Mouse (Mus musculus): ENCODE results near the gene Gm28048.

Gene Gm28048

DNA sequence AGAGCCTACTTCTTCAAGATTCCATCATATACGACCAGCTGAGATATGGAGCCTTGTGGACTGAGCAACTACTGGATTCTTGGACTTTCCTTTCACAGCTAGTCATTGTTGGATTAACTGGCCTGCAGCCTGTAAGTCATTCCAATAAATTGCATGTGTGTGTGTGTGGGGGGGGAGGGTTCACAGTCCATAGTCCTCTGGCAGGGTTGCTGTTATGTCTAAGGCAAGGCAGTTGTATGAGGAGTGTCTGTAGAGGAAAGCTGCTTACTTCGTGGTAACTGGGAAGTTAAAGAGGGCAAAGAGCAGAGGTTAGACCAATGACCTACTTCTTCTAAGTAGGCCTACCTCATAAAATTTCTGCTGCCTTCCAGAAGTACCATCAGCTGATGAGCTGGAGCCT, 98.2 kb downstream of the Gm28048 start:
- DNase-seq, result no peak

DNA sequence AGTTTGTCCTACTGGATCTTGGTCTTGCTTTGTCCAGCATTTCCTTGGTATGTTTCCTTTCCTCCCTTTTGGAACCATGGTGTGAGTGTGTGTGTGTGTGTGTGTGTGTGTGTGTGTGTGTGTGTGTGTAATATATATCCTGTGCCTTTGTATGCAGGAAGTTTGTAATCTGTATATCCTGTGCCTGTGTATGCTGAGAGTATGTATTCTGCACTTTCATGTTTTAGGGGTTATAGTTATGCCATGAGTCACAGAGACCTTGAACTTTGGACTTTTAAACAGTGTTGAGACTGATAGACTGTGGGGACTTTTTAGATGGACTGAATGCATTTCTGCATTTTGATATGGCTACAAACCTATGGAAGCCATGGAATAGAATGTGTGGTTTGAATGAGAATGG, 99.0 kb downstream of the Gm28048 start:
- no peak for DNase-seq

GRCm38 (mm10) chr11:22880383-22881172, 101.3 kb downstream of the Gm28048 start:
- no peak for DNase-seq

DNA sequence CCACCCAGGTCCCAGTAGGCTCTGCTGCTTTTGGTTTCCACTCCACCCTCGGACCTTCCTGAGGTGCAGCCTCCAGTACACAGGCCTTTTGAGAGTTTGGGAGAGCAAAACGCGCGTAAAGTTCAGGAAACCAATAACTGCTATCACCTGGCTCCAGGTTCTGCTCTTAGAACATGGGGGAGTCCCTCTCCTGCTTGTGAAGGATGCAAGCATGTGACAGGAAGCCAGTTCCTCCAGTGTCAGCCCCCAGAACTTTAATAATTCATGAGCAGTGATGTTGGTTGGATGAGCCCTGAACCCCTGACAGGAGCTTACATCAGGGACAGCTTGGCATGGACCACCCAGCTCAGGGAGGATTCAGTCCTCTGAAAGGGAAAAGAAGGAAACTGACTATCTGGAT, 102.2 kb downstream of the Gm28048 start:
- no peak for DNase-seq

GRCm38 (mm10) chr11:22876680-22877330, 105.1 kb downstream of the Gm28048 start:
- no peak for DNase-seq

DNA sequence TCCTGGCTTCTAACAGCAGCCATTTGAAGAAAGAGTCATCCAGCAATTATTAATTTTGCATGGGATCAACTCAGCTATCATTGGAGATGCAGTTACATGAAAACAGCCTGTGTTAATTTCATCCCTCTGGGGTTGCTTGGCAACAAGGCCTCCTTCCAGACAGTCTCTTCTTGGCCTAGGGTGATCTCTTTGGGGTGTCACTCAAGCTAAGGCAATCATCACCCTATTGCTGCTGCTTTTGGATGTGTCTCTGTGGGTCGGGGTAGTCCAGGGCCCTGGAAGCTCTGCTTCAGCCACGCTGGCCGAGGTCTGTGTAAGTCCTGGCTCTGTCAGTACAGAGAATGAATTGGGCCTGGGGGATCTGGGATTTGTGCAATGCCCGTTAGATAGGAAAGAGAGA, 106.6 kb downstream of the Gm28048 start:
- no peak for DNase-seq

DNA sequence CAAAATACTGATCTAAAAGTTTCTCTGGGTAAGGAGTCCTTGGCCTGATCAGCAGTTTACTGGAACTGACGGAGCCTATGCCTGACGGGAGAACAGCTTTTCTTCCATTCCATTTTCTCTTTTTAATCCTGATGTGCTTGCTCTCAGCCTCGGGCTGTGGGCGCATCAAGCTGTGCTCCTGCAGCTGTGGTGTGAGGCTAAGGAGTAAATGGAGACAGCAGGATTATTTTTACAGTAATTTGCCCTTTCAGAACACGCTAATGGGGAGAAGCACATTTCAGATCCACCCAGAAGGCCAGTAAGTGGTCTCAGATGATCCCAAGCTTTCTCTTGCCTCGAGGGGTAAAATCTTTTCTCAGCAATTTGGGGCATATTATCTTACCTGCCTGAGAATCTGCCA, 107.1 kb downstream of the Gm28048 start:
- no peak for DNase-seq

- peak; percentile 60 for DNase-seq
Measured at GRCm38 (mm10) chr11:22873383-22873782, 108.5 kb downstream of the Gm28048 start.

- no peak for DNase-seq
Measured at GRCm38 (mm10) chr11:22872307-22872680, 109.6 kb downstream of the Gm28048 start.

DNA sequence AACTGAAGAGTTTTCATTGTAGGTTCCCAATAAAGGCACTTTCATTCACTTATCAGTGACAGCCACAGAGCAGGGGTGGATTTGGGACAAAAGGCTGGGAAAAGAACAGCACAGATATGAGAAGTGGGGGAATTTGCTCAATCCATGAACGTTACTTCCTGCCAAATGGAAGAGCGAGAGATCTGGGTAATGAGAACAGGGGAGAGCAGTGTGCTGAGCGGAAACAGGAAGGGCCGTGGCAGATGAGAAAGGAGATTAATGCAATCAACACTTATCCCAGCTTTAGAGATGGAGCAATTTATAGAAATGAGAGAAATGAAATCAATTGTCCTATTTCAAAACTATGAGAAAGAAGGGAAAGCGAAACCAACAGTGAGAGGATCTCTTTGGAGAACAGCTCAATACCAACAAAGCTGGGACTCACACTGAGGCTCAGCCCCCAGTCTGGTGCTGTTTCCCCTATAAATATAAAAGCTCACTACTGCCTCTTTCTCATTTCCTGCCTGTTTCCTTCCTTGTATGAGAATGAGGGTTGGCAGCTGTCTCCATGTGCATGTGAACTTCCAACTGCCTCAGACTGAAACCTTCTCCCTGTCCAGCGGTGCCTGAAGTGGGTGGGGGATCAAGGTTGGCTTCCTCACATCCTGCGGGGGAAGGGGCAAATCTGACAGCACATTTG, 110.1 kb downstream of the Gm28048 start:
- peak; percentile 47 for DNase-seq

DNA sequence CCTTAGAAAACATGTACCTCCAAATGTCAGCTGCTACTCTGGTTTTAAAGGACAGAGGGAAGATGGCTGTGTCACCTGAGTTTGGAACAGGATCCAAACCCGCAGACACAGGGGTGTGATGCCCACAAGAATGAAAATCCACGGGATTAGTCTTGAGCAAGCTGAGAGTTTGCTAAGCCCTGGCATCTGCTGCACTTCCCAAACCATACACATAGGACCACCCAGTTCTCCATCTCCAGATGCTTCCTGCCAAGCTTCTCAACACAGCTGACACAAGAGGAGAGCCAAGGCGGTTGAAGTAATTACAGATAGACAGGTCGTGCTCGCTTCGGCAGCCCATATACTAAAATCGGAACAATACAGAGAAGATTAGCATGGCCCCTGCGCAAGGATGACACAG, 113.3 kb downstream of the Gm28048 start:
- DNase-seq, result no peak

- DNase-seq, result no peak
Measured at GRCm38 (mm10) chr11:22867691-22868090, 114.2 kb downstream of the Gm28048 start.

DNA sequence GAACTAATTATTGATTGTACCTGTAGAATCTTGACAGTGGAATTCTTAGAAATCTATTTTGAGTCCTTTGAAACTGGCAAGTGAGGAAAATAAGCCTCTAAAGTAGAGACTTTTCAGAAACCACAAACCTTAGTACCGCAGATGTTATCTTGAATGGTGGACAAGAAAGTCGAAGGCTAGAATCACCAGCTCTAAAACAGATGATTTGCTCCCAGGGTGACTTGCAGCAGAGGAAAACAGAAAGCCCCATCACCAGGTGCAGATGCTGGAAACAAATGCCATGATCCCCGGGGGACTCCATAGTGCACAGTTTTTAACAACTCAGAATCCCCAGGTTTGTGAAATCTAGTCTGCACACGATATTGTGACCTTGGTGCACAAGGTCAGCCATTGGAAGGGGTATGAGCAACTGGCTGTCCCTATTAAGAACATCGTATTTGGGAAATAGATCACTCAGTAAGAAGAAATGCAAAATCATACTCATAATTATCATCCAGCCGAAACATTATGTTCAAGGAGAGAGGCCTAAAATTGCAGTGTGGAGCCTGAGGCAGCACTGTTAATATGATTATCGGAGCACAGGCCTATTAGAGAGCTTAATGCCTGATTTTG, 116.1 kb downstream of the Gm28048 start:
- no peak for DNase-seq

DNA sequence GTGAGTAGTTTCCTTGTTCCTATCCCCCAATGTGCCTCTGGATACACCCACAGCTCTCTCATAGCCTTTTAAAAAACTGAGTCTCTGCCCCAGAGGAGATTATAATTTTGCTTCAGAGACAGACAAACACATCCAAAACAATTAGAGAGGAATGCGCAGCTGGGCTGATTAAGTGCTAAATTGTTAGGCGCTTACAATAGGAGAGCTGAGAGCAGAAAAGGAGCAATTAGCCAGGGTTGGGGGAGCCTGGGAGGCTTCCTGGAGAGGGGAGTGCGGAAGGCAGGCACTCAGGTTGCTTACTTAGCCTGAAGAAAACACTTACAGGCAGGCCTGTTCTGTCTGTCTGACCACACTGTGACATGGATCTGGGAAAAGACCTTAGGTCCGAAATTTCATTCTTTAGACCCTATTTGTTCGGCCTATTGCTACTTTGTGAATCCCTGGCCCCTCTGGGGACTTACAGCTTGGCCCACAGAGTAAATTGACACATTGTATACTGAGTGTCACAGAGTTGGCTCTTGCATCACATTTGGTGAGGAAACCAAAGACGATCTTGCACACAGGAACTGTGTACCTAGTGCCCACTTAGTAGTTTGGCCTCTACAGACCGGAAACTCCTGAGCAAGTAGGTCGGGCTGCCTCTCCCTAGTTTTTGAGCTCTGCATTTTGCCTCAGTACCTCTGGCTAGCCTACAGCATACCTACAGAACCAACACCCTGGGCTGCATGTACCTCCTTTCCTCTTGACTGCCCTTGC, 117.4 kb downstream of the Gm28048 start:
- no peak for DNase-seq

GRCm38 (mm10) chr11:22863581-22863980, 118.3 kb downstream of the Gm28048 start:
- DNase-seq, result no peak

DNA sequence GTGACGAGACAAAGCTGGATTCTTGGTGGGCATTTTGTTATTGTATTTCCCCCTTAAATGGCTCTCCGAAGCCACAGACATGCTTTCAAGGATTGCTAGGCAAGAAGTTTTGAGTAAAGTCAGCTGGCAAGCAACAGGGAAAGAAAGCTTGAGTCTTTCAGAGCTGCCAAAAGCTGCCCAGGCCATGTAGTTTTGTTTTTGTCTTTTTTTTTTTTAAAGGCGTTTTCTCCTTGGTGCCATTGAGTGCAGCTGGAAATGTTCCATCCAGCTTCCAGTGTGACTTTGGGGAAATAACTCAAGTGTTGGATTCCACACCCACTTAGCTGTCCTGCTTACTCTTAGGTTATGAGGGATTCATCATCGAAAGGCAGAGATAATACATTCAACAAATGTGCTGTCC, 120.6 kb downstream of the Gm28048 start:
- peak; percentile 39 for DNase-seq

DNA sequence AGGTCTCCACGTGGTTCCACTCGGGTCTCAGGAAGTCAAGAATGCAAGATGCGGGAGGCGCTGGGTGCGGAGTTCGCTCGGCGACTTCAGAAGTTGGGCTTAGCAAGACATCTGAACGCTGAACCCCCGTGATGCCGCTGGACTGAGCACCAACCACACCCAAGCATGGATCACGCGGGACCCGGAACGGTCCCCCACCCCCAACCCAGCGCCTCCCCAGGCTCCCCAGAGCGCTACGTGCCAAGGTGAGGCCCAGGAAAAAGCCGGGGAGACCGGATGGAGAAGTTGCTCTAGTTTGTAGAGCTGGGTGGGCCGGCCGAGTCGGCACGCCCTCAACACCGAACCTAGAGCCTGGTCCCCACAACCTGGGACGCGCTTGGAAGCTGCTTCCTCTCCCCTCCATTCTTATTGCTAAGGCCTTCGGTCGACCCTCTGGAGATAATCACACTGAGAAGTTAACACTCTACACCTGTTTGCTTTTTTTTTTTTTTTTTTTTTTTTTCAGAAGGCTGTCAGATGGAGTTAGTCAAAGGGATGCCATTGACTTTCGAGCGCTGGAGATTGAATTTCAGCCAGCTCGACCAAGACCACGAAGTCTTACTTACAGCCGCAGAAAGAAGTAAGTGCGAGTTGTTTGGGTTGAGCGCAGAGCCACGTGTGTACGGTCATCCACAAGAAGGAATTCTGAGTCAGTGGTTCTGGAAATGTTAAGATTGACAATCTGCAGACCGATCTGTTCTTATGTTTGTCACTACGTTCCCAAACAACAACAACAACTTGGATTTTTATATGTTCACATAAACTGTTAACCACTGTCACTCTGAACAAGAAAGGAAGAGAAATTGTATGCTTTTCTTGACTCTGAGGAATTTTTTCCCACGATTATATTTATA, 121.3 kb downstream of the Gm28048 start, which contains the start of gene B3gnt2:
B3gnt2 (minus strand) TSS at position 627 of the 893 bp plus-strand sequence.
- DNase-seq, result peak; percentile 70

- peak; percentile 94 for DNase-seq
Measured at GRCm38 (mm10) chr11:22859633-22860334, 122.1 kb downstream of the Gm28048 start.

- DNase-seq, result no peak
Measured at GRCm38 (mm10) chr11:22859301-22859632, 122.6 kb downstream of the Gm28048 start.

- DNase-seq, result peak; percentile 33
Measured at GRCm38 (mm10) chr11:22858441-22859300, 123.2 kb downstream of the Gm28048 start.
